21 mouse cellular contexts compared by ENCODE assay signal in the genomic region with DNA sequence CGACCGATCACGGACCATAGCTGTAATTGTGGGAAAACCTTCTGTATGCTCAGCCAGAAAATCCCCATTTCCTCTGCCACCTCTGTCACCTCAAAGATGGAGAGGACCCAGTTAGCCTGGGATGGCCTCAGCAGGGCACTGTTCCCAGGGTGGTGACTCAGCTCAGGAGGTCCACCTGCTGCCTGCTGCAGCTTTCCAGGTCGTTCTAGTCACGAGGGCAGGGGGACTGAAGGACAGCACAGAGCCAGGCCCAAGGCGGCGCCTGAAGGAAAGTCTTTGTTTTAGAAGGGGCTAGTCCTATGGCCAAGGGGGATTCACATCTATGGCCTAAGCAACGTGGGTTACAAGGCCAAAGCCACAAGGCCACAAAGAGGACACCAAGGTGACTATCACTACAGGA.
DNase-seq lines count a peak whose midpoint lies in the region; ATAC-seq and TF ChIP-seq lines count a peak whose summit lies in the region.
"Had no signal": no experiment of that assay in that cellular context is flagged by ENCODE, and none has a peak within 500 bp of the region (broad histone marks: within the 10 kb centered on the region; RNA-seq: fewer than 3 reads in every experiment).

No protein-coding gene starts in this region.

- 0 out of 2 replicates have a peak, but pooled peaks have one; percentile 46 for TF ChIP-seq EP300 in heart, adult 2 months (IDR thresholded peaks at IDR 0.05; ENCODE audit: insufficient read depth, low read depth, low read length)
- TF ChIP-seq EP300 in stomach, postnatal 0 days (optimal IDR thresholded peaks at IDR 0.05), result no peak

- no peak overlapping the region for H3K4me2 ChIP-seq in stomach, embryonic 15.5 days
- H3K4me2 ChIP-seq in stomach, postnatal 0 days (replicated peaks; ENCODE audit: low read depth), result no peak overlapping the region
- H3K4me2 ChIP-seq: embryonic facial prominence, embryonic 12.5 days; forebrain, embryonic 15.5 days; heart, embryonic 13.5 days; hindbrain, embryonic 15.5 days; intestine, embryonic 15.5 days; limb, embryonic 12.5 days; liver, embryonic 12.5 days; midbrain, embryonic 13.5 days; neural tube, embryonic 13.5 days had no signal

- no peak for TF ChIP-seq CTCF in heart, adult 2 months (IDR thresholded peaks at IDR 0.05)
- no peak for TF ChIP-seq CTCF in stomach, postnatal 0 days (IDR thresholded peaks at IDR 0.05; ENCODE audit: low read depth)

- H3K36me3 ChIP-seq in heart, adult 2 months (ENCODE audit: control insufficient read depth, insufficient read depth, low read length), result peaks cover 11% of the 10 kb centered on the region
- H3K36me3 ChIP-seq in stomach, embryonic 15.5 days, result no peaks in the 10 kb centered on the region
- no peaks in the 10 kb centered on the region for H3K36me3 ChIP-seq in stomach, postnatal 0 days (ENCODE audit: control insufficient read depth, insufficient read depth, low read length)
- H3K36me3 ChIP-seq: embryonic facial prominence, embryonic 12.5 days; forebrain, embryonic 15.5 days; heart, embryonic 13.5 days; hindbrain, embryonic 15.5 days; intestine, embryonic 15.5 days; limb, embryonic 12.5 days; midbrain, embryonic 13.5 days; neural tube, embryonic 13.5 days had no signal

- H3K9me3 ChIP-seq in stomach, embryonic 15.5 days, result no peaks in the 10 kb centered on the region
- H3K9me3 ChIP-seq in stomach, postnatal 0 days (ENCODE audit: control insufficient read depth, low read length), result no peaks in the 10 kb centered on the region
- H3K9me3 ChIP-seq: embryonic facial prominence, embryonic 12.5 days; forebrain, embryonic 15.5 days; heart, embryonic 13.5 days; hindbrain, embryonic 15.5 days; intestine, embryonic 15.5 days; limb, embryonic 12.5 days; liver, embryonic 12.5 days; midbrain, embryonic 13.5 days; neural tube, embryonic 13.5 days had no signal

- intact Hi-C loops in heart, adult 2 months (cut with DNase I), result loop anchor here (10.0 kb wide), 1 partner anchor 241 kb away; no protein-coding TSS in a partner anchor
- intact Hi-C loops in heart, postnatal 10 days (cut with DNase I), result no loop called here

- peak; percentile 47 to 55 for DNase-seq in cerebellum, adult 18-20 months
- no peak for DNase-seq in cerebellum, postnatal 4 days (ENCODE audit: low spot score in 2 of 2)
- peak in 1 of 2 experiments; percentile 56 for DNase-seq in heart, adult 2 months
- no peak for DNase-seq in heart, postnatal 10 days
- no peak for DNase-seq in stomach, postnatal 0 days (ENCODE audit: low spot score)
- no peak for DNase-seq in ovary, adult 18-20 months (ENCODE audit: low spot score)
- DNase-seq: cerebellum, adult 9-10 months; heart, postnatal 4 days; kidney, postnatal 36 days; lung, adult 2 months had no signal

- no peak for TF ChIP-seq POLR2A in heart, adult 2 months (IDR thresholded peaks at IDR 0.05; ENCODE audit: insufficient read depth, low read depth, low read length)

- H3K27ac ChIP-seq in heart, adult 2 months, result peak overlapping the region; percentile 52; the same call in 1 of the 2 replicates
- H3K27ac ChIP-seq in stomach, embryonic 15.5 days, result 0 out of 2 replicates have a peak overlapping the region, but pooled peaks have one; percentile 60
- no peak overlapping the region for H3K27ac ChIP-seq in stomach, postnatal 0 days (replicated peaks)
- H3K27ac ChIP-seq: embryonic facial prominence, embryonic 12.5 days; forebrain, embryonic 15.5 days; heart, embryonic 13.5 days; hindbrain, embryonic 15.5 days; limb, embryonic 12.5 days; liver, embryonic 12.5 days; midbrain, embryonic 13.5 days; neural tube, embryonic 13.5 days had no signal

- H3K4me3 ChIP-seq in heart, adult 2 months, result no peak overlapping the region
- H3K4me3 ChIP-seq in stomach, embryonic 15.5 days (replicated peaks), result no peak overlapping the region
- no peak overlapping the region for H3K4me3 ChIP-seq in stomach, postnatal 0 days (ENCODE audit: low read depth, low read length)
- H3K4me3 ChIP-seq: embryonic facial prominence, embryonic 12.5 days; forebrain, embryonic 15.5 days; heart, embryonic 13.5 days; hindbrain, embryonic 15.5 days; intestine, embryonic 15.5 days; limb, embryonic 12.5 days; liver, embryonic 12.5 days; midbrain, embryonic 13.5 days; neural tube, embryonic 13.5 days had no signal

- WGBS in heart, adult 2 months, result 67% methylated on average over 8 of the region's 8 CpGs
- WGBS in stomach, embryonic 15.5 days, result 79% methylated on average over 8 of the region's 8 CpGs
- WGBS in stomach, postnatal 0 days, result 80% methylated on average over 8 of the region's 8 CpGs

- ATAC-seq in stomach, embryonic 15.5 days (ENCODE audit: insufficient read depth, low FRiP score, low read depth), result no peak
- no peak for ATAC-seq in stomach, postnatal 0 days (ENCODE audit: low FRiP score, low TSS enrichment)
- no peak for ATAC-seq in frontal cortex, adult (ENCODE audit: low TSS enrichment)
- ATAC-seq: forebrain, embryonic 15.5 days; intestine, embryonic 15.5 days; liver, embryonic 12.5 days; midbrain, embryonic 13.5 days had no signal

- no peaks in the 10 kb centered on the region for H3K27me3 ChIP-seq in heart, adult 2 months (ENCODE audit: control insufficient read depth, insufficient read depth, low read length)
- no peaks in the 10 kb centered on the region for H3K27me3 ChIP-seq in stomach, embryonic 15.5 days (replicated peaks)
- no peaks in the 10 kb centered on the region for H3K27me3 ChIP-seq in stomach, postnatal 0 days (ENCODE audit: control insufficient read depth, insufficient read depth, low read length)
- H3K27me3 ChIP-seq: embryonic facial prominence, embryonic 12.5 days; forebrain, embryonic 15.5 days; heart, embryonic 13.5 days; hindbrain, embryonic 15.5 days; intestine, embryonic 15.5 days; limb, embryonic 12.5 days; liver, embryonic 12.5 days; midbrain, embryonic 13.5 days; neural tube, embryonic 13.5 days had no signal

- H3K4me1 ChIP-seq in heart, adult 2 months (ENCODE audit: control insufficient read depth, insufficient read depth, low read length), result peaks cover 21% of the 10 kb centered on the region
- H3K4me1 ChIP-seq in stomach, embryonic 15.5 days, result peaks cover 28% of the 10 kb centered on the region
- peaks cover 14% of the 10 kb centered on the region for H3K4me1 ChIP-seq in stomach, postnatal 0 days (replicated peaks; ENCODE audit: control insufficient read depth, insufficient read depth)

- 0 out of 2 replicates have a peak, but pooled peaks cover 1% of the 10 kb centered on the region for H3K79me2 ChIP-seq in heart, adult 2 months (replicated peaks; ENCODE audit: control insufficient read depth, insufficient read depth, low read length)

- H3K9ac ChIP-seq in heart, adult 2 months (ENCODE audit: low read depth, low read length), result no peak overlapping the region
- H3K9ac ChIP-seq in stomach, embryonic 15.5 days, result no peak overlapping the region
- H3K9ac ChIP-seq in stomach, postnatal 0 days (ENCODE audit: low read length), result no peak overlapping the region
- H3K9ac ChIP-seq: embryonic facial prominence, embryonic 12.5 days; forebrain, embryonic 15.5 days; heart, embryonic 13.5 days; hindbrain, embryonic 15.5 days; intestine, embryonic 15.5 days; limb, embryonic 12.5 days; liver, embryonic 12.5 days; midbrain, embryonic 13.5 days; neural tube, embryonic 13.5 days had no signal

Comparison
In these comparisons a context has a peak if more than half of its experiments do, and no peak if none do; other contexts are left out.
1. DNase-seq: peak in cerebellum, adult 18-20 months (2 of 2); none in cerebellum, postnatal 4 days (0 of 2), heart, postnatal 10 days (0 of 2), stomach, postnatal 0 days (single experiment) and ovary, adult 18-20 months (single experiment).